Mouse (Mus musculus) adrenal gland (tissue): ENCODE measurements around the gene Tril.

Experiments
- intact Hi-C: fragments of 180-260 bp; cut with DNase I; formaldehyde crosslinking; loops from one replicate; pipeline ENCODE4 v1.15.1; 2025

Gene Tril

DNA sequence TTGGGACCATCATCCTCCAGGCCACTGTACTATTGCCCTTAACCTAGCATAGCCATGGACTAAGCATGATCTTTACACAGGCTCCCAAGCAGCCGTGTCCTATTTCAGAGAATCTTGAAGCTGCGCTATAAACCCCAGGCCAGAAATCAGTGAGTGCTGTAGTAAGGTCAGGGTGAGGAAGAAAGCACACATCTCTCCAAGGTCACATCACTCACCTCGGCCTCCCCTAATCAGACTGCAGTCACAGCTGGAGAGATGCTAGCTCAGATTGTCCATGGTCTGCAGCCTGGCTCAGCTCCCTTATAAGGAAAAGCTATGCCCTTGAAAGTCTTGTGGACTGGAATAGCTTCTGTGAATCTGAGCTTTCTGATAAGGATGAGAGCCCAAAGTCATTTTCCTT is 13.4 kb downstream of the Tril start:
- intact Hi-C loops, result no loop called here

DNA sequence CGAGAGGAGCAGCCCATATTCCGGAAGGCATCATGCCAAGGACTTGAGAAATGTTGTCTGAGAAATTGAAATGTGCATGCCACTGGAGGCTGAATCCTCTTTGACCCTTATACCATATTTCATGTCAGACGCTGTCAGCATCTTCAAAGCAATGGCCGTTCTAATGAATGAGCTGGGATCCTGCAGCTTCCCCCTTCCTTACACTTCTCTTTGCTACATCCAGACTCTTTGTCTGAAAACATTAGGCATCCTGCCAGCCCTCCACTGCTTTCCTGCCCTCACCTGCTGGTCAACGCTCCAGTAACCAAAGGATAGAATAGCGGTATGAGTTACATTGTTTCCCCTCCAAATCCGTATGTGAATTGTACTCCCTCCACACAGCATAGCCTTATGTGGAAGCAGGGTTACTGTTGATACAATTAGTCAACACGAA is 14.0 kb downstream of the Tril start:
- intact Hi-C loops, result no loop called here

DNA sequence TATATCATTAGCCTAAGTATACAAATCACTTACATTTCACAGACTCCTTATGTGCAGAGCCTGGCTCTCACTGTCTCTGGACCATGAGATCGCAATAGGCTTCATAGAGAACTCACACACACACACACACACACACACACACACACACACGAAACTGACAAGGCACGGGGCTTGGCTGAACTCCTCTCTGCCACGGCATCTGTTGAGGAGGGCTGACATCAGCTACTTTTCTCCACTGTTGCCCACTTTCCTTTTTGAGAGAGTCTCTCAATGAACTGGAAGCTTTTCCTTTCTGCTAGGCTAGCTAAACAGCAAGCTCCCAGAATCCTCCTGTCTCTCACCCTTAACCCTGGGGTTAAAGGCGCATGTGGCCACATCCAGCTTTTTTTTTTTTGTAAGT is 14.6 kb downstream of the Tril start:
- intact Hi-C loops, result no loop called here

DNA sequence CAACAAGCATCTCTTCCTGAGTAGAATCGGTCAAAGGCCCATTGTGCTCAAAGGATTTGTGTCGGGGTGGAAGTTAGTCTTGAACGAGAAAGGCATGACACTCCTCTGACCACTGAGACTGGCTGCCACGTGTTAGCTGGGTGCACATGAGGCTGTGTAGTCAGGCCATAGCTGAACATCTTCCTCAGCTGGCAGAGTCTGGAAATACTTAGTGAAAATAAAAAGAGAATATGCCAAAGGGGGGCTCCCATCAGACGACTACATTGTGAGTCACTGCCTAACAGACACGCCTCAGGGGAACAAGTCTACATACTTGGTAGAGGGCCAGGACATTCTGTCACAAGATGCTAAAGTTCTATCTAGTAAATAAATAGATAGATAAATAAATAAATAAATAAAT is 16.5 kb downstream of the Tril start:
- intact Hi-C loops, result no loop called here

DNA sequence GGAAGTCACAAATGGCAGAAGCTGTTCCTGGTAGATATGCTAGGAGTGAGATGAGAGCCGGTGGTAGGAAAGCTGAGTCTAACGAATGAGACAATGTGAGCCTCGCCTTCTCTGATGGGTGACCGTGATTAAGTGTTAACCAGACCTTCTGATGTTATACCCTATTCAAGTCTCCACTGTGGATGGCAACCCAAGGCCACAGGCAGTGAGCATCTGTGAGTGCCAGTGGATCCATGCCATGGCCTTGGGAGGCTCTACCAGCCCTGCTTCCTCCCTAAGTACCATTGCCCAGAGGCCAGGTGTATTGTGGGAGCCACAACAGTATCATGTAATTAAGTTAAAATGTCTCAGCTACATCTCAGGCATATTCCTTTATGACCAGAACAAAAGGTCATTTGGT is 17.1 kb downstream of the Tril start:
- intact Hi-C loops, result no loop called here

DNA sequence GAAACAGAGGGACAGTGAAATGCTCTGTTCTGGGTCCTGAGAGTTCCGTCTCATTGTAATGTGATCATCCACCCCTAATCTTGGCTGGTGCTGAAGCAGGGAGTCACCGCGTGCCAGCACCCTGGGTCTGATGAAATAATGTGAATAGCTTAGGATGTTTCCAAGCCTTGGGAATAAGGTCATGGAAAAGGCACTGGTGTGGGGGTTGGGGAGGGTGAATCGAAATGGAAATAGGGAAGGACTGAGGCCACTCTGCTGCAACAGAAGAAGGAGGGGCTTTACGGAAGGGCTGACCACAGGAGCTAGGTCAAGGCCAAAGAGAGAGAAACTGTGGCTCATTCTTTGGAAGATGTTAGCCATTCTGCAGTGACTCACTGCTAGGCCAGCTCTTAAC is 18.7 kb downstream of the Tril start:
- intact Hi-C loops, result no loop called here

DNA sequence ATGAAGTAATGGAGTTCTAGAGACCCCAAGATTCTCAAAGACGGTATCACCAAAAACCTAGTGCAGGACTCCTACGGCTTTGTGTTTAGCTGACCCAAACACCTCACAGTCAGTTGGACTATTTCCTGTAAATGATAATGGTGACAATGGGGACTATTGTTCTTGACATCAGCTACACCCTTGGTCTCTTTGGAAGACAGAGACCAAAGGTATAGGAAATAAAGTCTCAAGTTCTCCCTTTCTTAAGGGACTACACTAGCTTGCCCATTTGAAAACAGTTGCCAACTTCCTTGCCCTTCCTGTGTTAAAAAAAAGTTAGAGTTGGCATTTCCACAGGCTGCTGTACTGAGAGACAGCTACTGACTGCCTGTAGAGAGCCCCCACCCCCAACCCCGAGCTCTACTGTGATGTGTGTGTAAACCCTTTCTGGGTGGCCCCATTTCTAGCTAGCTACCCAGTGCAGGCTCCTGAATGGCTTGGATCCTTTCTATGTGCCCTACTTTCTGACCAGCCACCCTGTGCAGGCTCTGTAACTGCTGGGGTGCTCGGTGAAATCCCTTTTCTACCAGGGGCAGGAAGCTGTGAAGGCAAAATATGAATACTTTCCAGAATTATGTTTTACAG is 19.2 kb downstream of the Tril start:
- intact Hi-C loops, result no loop called here

DNA sequence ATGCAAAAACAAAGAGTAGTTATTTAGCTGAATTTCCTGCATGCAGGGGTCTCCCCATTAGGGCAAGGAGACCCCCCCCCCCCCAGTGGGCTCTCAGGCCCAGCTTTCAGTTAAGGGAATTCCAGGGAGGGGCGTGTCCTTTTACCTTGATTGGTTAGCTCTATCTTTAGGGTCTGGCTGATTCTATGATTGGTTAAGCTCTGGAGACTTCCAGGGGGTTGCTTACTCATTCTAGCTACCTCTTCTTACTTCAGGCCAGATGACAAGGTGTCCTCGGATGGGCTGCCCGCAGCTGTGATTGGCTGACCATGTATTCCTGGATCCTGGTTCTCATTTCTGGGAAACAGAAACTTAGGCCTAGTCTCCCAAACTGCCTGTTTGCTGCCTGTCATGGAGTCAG is 21.8 kb downstream of the Tril start:
- intact Hi-C loops, result loop anchor here (5.0 kb wide), 2 partner anchors 73 to 158 kb away; no protein-coding TSS in a partner anchor

DNA sequence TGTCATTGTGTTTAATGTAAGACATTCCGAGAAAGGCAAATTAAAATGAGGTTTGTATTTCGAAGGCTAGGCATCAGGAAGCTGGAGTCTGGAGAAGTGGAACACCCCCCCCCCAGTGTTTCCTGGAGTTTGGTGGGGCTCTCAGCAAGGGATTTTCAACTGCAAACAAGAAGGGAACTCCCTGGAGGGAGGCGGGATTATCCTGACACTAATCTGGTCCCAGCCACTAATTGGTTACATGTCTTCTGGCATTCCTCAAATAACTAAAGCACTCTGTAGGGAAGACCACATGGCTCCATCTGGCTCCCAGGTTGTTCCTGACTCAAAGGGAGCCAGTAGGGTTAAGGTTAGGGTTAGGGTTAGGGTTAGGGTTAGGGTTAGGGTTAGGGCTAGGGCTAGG is 23.8 kb downstream of the Tril start:
- intact Hi-C loops, result loop anchor here (5.0 kb wide), 2 partner anchors 75 to 160 kb away; no protein-coding TSS in a partner anchor

DNA sequence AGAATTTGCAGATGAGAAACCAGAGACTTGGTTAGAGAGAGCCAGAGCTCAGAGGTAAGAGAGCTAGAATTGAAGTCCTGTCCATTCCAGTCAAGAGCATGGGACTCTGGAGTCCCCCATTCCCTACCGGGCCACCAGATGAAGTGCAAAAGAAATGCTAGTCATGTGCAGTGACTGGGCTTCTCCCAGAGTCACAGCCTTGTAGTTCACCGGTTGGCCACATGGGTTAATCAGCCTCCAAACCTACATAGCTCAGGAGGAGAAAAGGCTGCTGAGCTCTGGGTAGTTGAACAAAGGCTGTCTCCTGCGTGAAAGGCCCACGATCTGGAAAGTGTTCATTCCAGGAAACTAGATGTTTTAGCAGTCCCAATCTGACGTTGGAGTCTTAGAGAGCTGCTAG is 24.8 kb downstream of the Tril start:
- intact Hi-C loops, result loop anchor here (5.0 kb wide), 2 partner anchors 77 to 162 kb away; no protein-coding TSS in a partner anchor

DNA sequence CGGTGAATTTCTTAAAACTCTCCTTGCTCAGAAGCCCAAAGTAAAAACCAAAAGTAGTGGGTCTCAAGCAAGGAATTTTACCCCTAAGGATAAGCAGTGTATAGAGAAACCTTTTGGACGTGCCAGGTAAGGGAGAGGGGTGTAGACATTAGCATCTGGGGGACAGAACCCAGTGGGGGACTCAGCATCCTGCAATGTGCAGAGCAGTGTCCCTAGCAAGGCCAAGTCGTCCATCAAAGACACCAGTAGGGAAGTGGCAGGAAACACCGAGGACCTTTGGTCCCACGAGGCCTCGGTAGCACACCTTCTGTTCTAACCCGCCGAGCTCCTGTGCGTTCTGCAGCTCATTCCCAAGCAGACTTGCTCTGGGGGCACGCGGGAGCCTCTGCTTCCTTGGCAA is 25.6 kb downstream of the Tril start:
- intact Hi-C loops, result loop anchor here (5.0 kb wide), 2 partner anchors 77 to 162 kb away; no protein-coding TSS in a partner anchor

DNA sequence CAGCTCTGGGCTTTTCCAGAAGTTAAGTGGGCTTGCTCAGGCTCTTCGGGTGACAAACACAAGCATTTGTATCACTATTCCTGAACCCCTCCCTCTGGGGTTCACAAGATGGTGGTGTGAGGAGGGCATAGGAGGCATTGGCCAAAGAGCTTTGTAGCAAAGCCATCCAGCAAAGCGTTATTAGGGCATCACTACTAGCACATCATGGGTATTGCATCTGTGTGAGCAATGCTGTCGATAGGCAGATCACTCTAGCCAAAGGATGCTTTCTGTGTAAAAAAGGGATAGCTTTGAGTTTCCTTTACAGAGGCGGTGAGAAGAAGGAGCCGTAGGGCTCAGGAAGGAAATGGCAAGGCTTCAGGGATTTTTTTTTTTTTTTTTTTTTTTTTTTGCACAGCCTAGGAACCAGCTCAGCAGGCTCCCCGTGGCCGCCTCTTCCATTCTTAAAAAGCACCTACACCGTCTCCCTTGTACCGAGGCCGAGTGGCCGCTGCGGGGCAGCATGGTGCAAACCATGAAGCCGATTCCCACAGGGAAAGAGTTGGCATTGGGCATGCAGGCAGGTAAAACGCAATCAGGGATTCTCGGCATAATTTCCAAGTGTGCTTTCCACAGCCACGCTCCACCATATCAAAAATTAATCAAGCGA is 26.2 kb downstream of the Tril start:
- intact Hi-C loops, result no loop called here

DNA sequence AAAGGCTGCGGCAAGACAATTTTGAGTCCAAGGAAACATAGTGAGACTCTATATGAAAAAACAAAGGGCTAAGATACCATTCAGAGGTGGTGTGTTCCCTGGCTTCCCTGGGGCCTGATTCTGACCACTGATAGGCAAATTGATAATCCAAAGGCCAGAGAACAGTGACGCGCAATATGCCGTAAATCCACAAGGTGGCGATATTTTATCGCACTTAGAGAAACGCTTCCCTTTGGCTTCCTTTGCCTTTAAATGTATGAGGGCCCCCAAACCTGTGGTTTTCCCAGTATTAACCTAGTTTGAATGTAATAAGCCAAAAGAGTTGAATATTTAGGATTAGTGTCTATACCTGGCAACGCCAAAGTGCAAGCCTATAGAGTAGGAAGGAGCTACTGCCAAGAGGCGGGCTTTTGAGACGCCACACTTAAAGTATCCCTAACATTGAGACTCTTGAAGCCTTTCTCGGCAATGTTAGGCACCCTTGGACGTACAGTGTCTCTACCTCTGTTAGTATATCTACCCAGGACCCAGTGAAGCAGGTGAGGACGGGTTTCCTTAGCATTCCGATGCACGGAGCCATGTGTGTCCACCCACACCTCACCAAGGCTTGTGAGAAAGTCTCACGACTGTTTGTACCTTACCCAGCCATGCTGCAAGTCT is 37.6 kb downstream of the Tril start:
- intact Hi-C loops, result loop anchor here (5.0 kb wide), 4 partner anchors 34 to 444 kb away; no protein-coding TSS in a partner anchor

DNA sequence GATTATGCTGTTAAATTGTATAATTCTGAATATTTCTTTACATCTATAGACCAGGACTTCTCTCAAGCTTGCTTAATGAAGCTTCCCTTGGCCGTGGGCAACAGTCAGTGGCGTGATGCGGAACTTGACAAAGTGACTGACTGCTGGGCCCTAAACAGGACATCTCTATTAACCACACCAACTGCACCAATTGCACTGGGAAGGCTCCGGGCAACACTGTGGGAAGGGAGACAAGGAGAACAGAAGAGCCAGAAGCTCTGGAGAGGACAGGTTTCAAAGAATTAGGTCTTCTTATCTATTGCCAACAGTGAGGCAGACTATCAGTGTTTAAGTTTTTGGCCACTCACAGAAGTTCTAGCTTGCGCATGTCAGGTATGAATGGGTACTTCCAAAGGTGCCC is 38.4 kb downstream of the Tril start:
- intact Hi-C loops, result loop anchor here (5.0 kb wide), 4 partner anchors 35 to 445 kb away; no protein-coding TSS in a partner anchor

DNA sequence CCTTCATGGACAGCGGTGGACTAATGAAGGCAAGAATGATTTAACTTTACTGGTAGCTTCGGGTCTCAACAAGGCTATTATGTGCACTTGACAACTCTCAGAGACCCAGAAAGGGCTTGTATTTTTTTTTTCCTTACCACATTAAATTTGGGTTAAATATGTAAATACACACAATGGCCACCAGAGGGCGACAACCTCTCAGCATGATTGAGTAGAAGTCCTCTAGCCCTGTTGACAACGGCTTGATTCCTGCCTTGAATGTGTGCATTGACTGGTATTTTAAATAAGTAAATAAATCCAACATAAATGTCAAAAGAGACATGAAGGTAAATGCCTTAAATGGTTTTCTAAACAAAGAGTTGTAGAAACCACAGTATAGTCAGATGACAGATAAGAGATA is 39.5 kb downstream of the Tril start:
- intact Hi-C loops, result loop anchor here (5.0 kb wide), 4 partner anchors 36 to 446 kb away; no protein-coding TSS in a partner anchor

DNA sequence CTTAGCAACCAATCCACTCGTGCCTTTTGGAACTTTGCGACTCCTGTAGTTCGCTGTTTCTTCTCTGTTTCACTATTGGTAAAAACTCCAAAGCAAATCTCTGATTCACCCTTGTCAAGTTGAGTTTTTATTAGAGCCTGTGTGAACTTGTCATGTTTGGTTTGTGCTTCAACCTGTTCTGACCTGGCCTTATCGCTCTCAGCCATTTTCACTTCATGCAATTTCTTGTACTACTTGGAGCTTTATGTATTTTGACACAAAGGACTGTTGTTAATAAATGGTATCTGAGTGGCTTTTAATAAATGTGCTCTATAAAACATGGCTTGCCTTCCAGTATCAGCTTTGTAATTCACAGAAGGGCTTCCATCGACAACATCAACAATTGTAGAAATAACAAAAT is 40.6 kb downstream of the Tril start:
- intact Hi-C loops, result loop anchor here (5.0 kb wide), 4 partner anchors 37 to 447 kb away; no protein-coding TSS in a partner anchor

DNA sequence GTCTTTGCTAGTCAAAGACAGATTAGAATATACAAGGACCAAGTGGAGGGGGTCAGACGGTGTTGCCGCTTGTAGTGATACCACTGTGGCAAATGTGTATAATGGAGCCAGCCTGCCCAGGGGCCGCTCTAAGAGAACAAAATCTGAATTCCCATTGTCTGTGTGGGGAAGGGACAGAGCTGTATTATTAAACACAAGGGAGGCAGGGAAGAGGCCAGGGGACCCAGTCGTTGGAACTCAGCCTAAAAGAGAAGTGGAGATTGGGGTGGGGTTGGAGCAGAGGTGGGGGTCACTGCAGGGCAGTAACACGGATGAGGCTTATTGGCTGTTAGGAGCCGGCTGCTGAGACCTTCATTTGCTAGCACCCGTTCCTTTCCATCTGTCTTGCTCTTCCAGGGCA is 41.1 kb downstream of the Tril start:
- intact Hi-C loops, result no loop called here

DNA sequence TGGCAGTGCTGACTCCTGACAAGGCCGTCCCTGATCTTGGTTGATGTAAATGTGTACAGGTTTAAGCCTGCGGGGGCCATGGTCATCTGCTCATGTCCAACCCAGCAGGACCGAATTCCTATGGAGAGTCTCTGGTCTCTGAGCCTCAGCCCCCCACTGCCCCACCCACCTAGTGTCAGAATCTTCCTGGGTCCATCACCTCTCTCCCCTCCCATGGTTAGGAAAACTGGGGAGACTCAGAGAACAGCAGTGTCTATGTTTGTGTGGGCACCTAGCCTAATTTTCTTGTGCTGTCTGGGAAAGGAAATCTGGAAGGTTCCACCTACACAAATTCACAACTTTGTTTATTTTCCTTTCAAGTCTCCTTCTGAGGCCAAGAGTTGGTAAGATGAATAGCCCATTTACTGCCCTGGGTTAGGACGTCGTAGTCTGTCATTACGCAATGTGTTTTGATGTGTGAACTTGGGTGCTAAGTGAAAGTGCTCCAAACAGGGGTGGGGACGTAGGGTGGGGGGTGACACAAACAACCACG is 42.1 kb downstream of the Tril start:
- intact Hi-C loops, result no loop called here

DNA sequence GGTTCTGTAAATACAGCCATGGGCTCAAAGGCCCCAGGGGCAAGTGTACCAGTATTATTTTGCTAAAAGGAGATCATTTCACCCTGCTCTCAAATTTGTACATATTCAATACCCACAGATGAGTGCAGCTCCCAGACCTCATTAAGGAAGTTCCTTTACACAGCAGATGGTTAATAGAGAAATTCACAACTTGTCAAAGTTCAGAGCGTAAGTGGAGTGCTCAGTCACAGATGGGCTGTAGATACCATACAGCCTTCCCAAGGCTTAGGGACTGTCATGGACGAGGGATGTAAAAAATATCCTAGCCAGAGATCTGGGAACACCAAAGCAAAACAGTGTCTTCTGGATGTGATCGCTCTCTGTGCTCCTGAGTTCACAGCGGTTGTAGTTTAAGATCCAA is 52.4 kb downstream of the Tril start:
- intact Hi-C loops, result no loop called here

DNA sequence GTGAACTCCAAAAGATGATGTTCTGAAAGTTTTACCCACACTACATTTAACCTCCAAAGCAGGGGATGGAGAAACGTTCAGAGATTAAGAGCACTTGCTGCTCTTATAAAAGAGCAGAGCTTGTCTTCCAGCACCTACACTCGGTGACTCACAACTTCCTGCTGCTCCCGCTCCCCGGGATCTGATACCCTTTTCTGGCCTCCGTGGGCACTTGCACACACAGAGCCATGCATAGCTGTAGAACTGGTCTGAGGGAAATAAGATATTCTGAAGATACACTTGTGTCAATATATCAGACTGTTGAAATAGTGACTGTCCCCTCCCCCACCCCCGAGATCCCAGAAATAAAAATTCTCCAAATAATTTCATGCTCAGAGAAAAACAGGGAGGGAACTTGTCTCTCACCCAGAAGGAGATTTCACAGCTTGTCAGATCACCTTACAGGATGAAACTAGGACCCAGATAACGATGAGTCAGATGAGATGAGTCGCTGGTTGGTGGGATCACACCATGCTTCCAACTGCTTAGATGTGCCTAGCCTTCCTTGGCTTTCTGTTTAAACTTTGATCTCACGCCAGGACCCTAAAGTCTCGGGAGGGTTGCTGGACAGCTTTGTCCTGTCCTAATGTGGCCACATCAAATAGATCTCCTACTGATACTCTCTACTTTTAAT is 54.3 kb downstream of the Tril start:
- intact Hi-C loops, result no loop called here

DNA sequence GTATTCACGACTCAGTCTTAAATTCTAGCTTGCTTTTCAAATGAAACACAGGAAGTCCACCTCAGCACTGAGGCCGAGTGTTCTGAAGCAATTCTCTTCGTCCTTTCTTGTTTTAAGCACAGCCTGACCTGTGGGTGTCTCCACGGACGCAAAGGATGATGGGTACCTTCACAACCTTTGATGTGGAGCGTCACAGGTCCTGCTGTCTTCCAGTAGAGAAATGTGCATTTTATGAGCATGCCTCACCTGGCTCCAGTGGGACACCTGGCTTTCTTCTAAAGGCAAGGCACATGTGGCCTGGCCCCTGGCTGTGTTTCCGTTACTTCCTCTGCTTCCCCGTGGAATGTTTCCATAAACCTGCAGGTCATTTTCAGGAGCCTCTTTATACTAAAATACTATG is 54.9 kb downstream of the Tril start:
- intact Hi-C loops, result no loop called here
